Mouse (Mus musculus): ENCODE results near the gene Sbp.

- TF ChIP-seq POLR2A (IDR thresholded peaks at IDR 0.05; ENCODE audit: low read depth, low read length) = no peak
- TF ChIP-seq CTCF (IDR thresholded peaks at IDR 0.05; ENCODE audit: extremely low read depth, insufficient read length, insufficient replicate concordance, low read depth, low read length) = no peak
Observed at GRCm38 (mm10) chr17:23925090-23925493, 16.4 kb upstream of the Sbp start.
